Mouse (Mus musculus) mesoderm, embryonic 11.5 days (tissue): Measurements from ENCODE around the gene Mrpl20.
"Not testable (repeated sequence)": the region's sequence is repeated elsewhere in the genome, so short reads cannot be mapped to it uniquely, and the experiment has no call there.

Source experiments
- DNase-seq: peaks from one replicate; pipeline ENCODE4 v3.0.0-alpha.2; 2012; ENCODE audit warnings: low read depth, low spot score

Mrpl20 gene

DNA sequence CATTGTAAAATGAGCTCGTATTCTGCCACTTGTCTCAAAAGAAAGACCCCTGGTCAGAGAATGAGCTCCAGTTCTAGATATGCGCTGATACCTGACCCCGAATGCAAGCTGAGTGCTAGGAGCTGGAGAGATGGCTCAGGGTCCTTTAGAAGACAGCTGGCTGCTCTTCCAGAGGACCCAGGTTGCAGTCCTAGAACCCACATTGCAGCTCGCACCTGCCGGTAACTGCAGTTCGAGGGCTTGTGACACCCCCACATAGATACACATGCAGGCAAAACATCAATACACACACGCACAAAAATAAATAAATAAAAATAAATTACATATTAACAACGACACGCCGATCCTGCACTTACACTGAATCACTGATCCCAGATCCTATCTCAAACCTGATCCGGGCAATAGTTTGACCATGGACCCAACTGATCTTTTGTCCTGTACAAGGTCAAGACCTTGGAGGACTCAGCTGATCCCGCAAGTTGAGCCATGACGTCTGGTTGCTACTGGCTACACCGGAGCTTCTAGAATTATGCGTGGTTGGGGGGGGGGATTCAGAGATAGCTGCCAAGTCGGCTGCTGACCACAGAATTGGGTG lies 19.1 kb upstream of the Mrpl20 start:
- no peak for DNase-seq

DNA sequence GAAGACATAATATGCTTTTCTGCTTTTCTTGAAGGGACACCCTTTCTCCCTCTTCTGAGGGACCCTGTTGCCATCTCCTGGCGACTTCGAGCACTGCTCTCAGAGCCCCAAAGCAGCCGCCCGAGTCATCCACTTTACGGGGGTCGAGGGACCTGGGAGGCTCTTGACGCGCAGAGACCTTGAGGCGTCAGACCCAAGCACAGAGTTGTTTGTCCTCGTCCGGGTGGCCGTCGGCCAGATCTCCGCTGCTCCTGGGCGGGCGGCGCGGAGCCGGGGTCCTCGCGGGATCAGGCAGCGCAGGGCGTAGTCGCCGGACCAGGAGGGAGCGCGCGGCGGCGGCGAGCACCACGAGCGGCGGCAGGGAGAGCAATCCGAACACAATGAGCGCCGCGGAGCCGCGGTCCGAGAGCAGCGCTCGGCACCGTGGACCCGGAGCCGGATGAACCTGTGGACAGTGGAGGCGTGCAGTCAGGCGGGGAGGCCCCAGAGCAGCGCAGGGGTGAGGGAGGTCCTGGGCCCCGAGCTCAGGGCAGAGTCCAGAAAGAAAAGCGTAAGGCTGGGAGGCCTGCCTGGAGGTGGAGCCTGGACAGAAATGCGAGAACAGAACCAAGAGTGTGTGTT lies 18.5 kb upstream of the Mrpl20 start:
- DNase-seq, result peak; percentile 81

DNA sequence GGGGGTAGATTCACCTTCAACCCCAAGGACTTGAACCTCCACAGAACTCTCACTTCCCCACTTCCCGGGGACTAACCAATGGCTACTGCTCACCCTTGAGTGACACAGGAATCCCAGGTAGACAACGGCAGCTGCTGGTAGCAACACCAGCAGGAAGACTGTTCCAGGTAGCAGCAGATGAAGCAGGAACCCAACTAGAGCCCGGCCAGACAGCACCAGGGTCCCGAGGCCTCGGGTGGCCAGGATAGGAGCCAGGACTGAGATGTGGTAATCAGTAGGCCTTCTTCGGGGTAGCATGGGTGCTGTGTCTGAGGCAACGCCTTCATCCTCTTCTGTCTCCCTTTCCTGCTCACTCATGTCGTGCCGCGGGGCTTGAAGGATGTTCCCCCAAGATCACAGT lies 17.4 kb upstream of the Mrpl20 start:
- no peak for DNase-seq

- no peak for DNase-seq
Measured at GRCm38 (mm10) chr4:155785819-155786218, 16.9 kb upstream of the Mrpl20 start, which contains the start of gene Tmem88b. Gene Tmem88b, minus strand, starts transcription at chr4:155785874.

GRCm38 (mm10) chr4:155788300-155788699 lies 14.4 kb upstream of the Mrpl20 start:
- DNase-seq, result no peak

GRCm38 (mm10) chr4:155788833-155789232 lies 13.8 kb upstream of the Mrpl20 start:
- DNase-seq, result not testable (repeated sequence)

- no peak for DNase-seq
Measured at GRCm38 (mm10) chr4:155790021-155790489, 12.6 kb upstream of the Mrpl20 start, which contains the start of gene Ankrd65. Gene Ankrd65, plus strand, starts transcription at chr4:155790439.

- DNase-seq, result no peak
Measured at GRCm38 (mm10) chr4:155790650-155791161, 12.0 kb upstream of the Mrpl20 start.

- DNase-seq, result no peak
Measured at GRCm38 (mm10) chr4:155791240-155791933, 11.3 kb upstream of the Mrpl20 start.

DNA sequence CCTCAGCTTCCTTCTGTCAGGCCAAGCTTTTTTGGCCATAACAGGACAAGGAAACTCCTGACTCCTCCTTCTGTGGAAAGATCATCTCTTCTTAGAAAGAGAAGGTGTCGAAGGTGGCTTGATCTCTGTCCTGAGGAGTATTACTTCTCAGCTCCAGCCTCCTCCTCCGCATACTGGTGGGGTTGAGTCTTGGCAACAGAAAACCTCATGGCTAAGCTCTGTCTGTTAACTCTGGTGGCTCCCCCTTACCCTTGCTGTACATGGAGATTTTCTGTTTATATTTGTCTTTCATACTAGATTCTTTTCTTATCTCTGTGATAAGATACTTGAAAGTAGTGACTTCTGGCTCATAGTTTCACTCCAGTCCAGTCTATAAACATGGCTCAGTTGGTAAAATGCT lies 8.9 kb upstream of the Mrpl20 start:
- no peak for DNase-seq

DNA sequence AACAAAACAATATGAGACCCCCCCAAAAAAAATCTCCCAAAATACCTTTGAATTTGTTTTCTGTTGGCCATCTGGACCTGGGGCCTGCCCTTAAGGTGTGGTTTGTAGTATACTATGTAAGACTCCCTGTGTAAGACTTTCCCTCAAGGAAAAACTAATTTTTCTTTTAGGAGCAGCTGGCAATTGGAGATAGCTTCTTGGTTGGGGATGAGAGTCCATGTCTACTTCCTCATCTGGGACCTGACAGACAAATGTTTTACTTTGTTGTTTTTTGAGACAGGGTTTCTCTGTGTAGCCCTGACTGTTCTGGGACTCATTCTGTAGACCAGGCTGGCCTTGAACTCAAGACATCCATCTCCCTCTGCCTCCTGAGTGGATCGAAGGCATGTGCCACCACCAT lies 603 bp upstream of the Mrpl20 start:
- no peak for DNase-seq

- peak; percentile 97 for DNase-seq
Measured at GRCm38 (mm10) chr4:155803340-155804041, 813 bp downstream of the Mrpl20 start.

- DNase-seq, result no peak
Measured at GRCm38 (mm10) chr4:155807841-155808240, 5.2 kb downstream of the Mrpl20 start.

DNA sequence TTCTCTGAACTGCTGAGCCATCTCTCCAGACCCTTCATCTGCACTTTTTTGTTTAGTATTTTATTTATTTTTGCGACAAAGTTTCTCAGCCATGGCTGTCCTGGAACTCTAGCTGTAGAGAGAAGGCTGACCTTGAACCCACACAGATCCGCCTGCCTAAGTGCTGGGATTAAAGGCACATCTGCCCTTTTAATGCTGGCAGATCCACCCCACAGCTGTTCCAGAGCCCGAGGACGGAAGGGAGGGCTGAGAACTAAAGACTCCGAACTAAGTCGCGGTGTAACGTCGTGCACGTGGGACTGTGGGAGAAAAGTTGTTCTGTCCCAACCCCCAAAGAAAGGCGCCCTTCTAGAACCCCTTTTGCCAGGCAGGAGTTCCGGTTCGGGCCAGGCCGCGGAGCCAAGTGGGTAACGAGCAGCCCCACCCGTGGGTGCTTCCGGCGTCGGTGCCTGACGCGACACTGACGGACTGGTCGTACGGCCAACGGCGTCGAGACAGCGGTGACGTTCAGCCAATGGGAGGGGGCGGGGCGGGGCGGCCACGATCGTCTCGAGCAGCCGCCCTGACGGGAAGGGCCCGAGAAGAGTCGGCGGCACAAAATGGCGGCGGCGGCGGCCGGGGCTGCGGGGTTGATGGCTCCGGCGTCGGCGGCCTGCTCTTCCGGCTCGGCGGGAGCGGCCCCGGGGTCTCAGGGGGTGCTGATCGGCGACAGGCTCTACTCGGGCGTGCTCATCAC lies 9.4 kb downstream of the Mrpl20 start, which contains the start of gene Ccnl2:
Gene Ccnl2 (plus strand): TSS at position 561 of the 736 bp plus-strand sequence.
- DNase-seq, result peak; percentile 97

DNA sequence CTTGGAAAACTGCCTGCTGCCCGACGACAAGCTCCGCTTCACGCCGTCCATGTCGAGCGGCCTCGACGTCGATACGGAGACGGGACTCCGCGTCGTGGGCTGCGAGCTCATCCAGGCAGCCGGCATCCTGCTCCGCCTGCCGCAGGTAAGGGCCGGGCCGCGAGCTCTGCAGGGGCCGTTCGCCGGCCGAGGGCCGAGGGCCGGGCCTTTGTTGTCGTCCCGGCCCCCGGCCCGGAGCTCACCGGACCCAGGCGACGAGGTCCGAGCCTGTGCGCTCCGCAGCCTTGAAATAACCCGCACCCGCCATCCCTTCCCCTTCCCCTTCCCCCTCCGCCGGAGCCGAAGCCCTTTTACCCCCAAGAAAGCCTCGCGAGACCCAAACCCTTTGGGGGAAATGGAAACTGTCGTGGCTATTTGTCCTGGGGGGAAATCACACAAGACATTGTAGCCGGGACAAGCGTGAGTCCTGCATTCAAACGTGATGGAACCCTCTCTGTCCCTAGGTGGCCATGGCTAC lies 10.0 kb downstream of the Mrpl20 start:
- DNase-seq, result peak; percentile 53

- no peak for DNase-seq
Measured at GRCm38 (mm10) chr4:155817533-155817932, 14.9 kb downstream of the Mrpl20 start.

GRCm38 (mm10) chr4:155821025-155821424 lies 18.3 kb downstream of the Mrpl20 start:
- DNase-seq, result peak; percentile 52

DNA sequence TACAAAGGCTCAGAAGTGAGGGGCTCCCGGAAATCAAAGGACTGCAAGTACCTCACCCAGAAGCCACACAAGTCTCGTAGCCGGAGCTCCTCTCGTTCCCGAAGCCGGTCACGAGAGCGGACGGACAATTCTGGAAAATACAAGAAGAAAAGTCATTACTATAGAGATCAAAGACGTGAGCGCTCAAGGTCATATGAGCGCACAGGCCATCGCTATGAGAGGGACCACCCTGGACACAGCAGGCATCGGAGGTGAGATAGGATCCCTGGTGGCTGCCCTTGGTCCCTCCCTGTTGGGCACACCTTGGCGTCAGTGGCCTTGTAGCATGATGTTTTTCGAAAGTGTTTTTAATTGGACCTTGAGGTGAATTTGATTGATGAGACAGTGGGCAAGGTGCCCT lies 20.8 kb downstream of the Mrpl20 start:
- DNase-seq, result no peak

- no peak for DNase-seq
Measured at GRCm38 (mm10) chr4:155829866-155830265, 27.2 kb downstream of the Mrpl20 start.

- DNase-seq, result no peak
Measured at GRCm38 (mm10) chr4:155830596-155830995, 27.9 kb downstream of the Mrpl20 start.
